Mouse (Mus musculus) left cerebral cortex, adult 2 months (tissue): ENCODE results near the gene Tmem80. TPM values are rescaled to one million over a fixed set of nuclear protein-coding genes. Genes with fewer than 3 reads are reported as not detected.

ENCODE experiments used
- DNase-seq, 2 experiments: peaks; one replicate each; pipeline ENCODE4 v3.0.0; 2021 to 2022; ENCODE audit warnings: low spot score in 2 of 2, mixed read lengths in 1 of 2; ENCODE audit errors: extremely low spot score in 1 of 2
- H3K27ac ChIP-seq: fragments of 200-600 bp; 2 replicates; pipeline ENCODE4 v1.8.1; 2022
- H3K4me3 ChIP-seq: fragments of 200-600 bp; 2 replicates; pipeline ENCODE4 v1.8.1; 2022
- CTCF ChIP-seq: fragments of 200-600 bp; IDR thresholded peaks from 2 replicates; pipeline ENCODE4 v1.8.1; 2022; ENCODE audit warnings: antibody characterized with exemption, mild to moderate bottlenecking, moderate library complexity
- intact Hi-C: fragments of 180-260 bp; cut with DNase I; formaldehyde crosslinking; loops from one replicate; pipeline ENCODE4 v1.15.1; 2025
- long read RNA-seq, 2 experiments: library from polyadenylated mRNA; stranded (forward); transcript quantifications; one replicate each; pipeline ENCODE4 v2.0.0; 2021; ENCODE audit warnings: borderline mapping rate in 2 of 2
- total RNA-seq, 2 experiments: library from RNA; stranded (reverse); gene quantifications; 2 replicates each; pipeline ENCODE4 v1.2.3; 2021

Tmem80 gene
- 10 to 100 TPM; 33.3 to 34.9 TPM for total RNA-seq
- long read RNA-seq, experiment 1, transcript Tmem80-209 (2 exons, 905 nt) = major isoform, 5 of 17 reads
- long read RNA-seq, experiment 1, partial matches to known transcripts = 0 of 17 reads
- long read RNA-seq, experiment 1, other reads (novel, unspliced or antisense) = 6 of 17 reads
- long read RNA-seq, experiment 2, partial matches to known transcripts = 0 of 8 reads
- long read RNA-seq, experiment 2, other reads (novel, unspliced or antisense) = 4 of 8 reads

DNA sequence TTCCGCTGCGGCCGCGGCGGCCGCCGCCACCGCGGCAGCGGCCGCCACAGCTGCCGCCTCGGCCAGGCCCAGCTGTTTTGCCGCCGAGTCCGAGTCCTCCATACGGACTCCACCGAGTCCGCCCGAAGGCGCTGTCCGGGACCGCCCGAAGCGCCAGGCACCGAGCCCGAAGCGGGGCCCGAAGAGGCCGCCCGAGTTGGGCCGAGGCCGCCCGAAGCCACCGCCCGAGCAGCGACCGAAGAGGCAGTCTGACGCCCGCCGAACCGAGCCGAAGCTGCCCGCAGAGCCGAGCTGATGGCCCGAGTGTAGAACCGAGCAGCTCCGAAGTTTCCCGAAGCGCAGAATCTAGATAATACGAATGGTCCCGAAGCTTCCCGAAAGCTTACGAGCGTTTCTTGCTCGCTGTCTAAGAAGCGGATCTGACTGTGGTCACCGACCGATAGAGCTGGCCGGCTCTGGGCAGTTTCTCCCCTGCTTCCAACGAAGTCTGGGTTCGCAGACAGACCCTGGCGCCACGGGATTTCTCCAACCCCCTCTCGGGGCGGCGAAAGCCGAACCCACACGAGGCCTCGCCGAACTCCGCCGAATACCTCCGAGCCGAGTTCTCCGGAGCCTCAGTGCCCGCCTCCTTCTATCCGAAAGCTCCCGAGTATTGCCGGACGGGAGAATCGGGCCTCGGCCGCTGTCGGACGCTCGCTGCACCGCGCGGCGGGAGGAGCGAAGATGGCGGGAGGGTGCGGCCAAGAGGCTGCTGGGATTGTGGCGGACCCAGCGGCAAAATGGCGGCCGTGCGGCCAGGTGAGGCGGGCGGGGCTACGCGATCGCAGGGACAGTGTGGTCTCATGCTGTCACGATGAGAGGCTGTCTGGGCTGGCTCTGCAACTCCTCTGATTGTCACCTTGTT, at the start of gene Tmem80, which contains the start of gene Deaf1:
TSS of gene Tmem80 (plus strand) at position 271 of the 904 bp plus-strand sequence.
TSS of gene Deaf1 (minus strand) at position 222 of the 904 bp plus-strand sequence.
- intact Hi-C loops = loop anchor here (5.0 kb wide), 1 partner anchor 65 kb away; the partner anchor contains the start of gene Taldo1
- peak; percentile 99 to 100 for DNase-seq

GRCm38 (mm10) chr7:141278766-141279590, 48.6 kb upstream of the Tmem80 start, which contains the start of gene Sct:
Gene Sct (minus strand): TSS chr7:141279133.
- peak within 1 kb of the TSS; percentile 48 for H3K4me3 ChIP-seq
- intact Hi-C loops = no loop called here
- no peak for DNase-seq
- no peak within 1 kb of the TSS for H3K27ac ChIP-seq
- TF ChIP-seq CTCF = peak; percentile 46

More for the DNA sequence above, at the start of gene Tmem80, which contains the start of gene Deaf1:
- peak within 1 kb of the TSS; percentile 55 for H3K4me3 ChIP-seq
- TF ChIP-seq CTCF = no peak
- peak within 1 kb of the TSS; percentile 100 for H3K27ac ChIP-seq

GRCm38 (mm10) chr7:141281442-141281841, 46.1 kb upstream of the Tmem80 start:
- Histone ChIP-seq H3K27ac (no peak overlapping the region), H3K4me3 (no peak overlapping the region)
- no peak for TF ChIP-seq CTCF
- DNase-seq = no peak
- intact Hi-C loops = loop anchor here (5.0 kb wide), 1 partner anchor 81 kb away; no protein-coding TSS in a partner anchor

DNA sequence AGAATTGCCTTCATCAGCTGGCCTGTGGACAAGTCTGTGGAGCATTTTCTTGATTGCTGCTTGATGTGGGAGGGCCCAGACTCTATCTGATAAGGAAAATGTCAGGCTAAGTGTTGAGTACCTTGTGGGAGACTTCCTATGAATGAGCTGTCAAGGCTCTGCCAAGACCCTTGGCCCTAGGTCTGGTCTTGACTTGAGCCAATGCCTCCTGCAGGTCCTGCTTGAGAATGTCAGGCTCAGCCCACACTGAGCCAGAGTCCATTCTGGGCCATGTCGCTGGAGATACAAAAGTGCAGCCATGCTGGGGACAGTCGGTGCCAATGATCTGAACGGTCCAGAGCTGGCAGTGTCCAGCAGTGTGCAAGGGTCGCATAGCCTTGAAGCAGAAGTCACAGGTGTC, 44.8 kb upstream of the Tmem80 start:
- intact Hi-C loops = loop anchor here (5.0 kb wide), 1 partner anchor 80 kb away; no protein-coding TSS in a partner anchor
- no peak for TF ChIP-seq CTCF
- H3K4me3 ChIP-seq = no peak overlapping the region
- no peak for DNase-seq
- H3K27ac ChIP-seq = no peak overlapping the region

- H3K4me3 ChIP-seq = no peak overlapping the region
- intact Hi-C loops = no loop called here
- no peak for DNase-seq
- H3K27ac ChIP-seq = no peak overlapping the region
- TF ChIP-seq CTCF = no peak
These were observed 39.5 kb upstream of the Tmem80 start for GRCm38 (mm10) chr7:141288042-141288441.

DNA sequence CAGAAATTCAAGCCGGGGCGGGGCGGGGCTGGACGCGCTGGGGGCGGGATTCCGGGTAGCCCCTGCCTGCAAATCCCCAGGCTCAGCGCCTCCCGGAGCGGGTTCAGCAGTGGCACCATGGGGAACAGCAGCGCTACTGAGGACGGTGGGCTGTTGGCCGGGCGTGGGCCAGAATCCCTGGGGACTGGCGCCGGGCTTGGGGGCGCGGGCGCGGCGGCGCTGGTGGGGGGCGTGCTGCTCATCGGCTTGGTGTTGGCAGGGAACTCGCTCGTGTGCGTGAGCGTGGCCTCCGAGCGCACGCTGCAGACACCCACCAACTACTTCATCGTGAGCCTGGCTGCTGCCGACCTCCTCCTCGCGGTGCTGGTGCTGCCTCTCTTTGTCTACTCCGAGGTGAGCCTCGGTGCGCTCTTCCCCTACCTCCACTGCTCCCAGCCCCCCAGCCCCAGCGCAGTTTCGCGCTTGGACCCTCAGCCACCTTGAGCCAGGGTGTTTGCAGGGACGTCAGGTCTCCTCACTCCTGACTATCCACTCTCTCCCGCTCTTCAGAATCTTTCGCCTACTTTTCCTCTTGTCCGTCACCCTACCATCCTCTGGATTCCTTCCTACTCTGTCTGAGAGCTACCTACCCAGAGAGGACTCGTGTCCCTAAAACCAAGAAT, 35.5 kb upstream of the Tmem80 start, which contains the start of gene Drd4:
TSS of gene Drd4 (plus strand) at position 86 of the 662 bp plus-strand sequence.
- intact Hi-C loops = no loop called here
- Histone ChIP-seq H3K27ac (no peak within 1 kb of the TSS), H3K4me3 (peak within 1 kb of the TSS; percentile 33)
- DNase-seq = peak; percentile 27 to 37
- TF ChIP-seq CTCF = no peak

GRCm38 (mm10) chr7:141292583-141293388, 34.8 kb upstream of the Tmem80 start:
- H3K27ac ChIP-seq = no peak overlapping the region
- TF ChIP-seq CTCF = no peak
- DNase-seq = no peak
- intact Hi-C loops = no loop called here
- no peak overlapping the region for H3K4me3 ChIP-seq

- intact Hi-C loops = no loop called here
- TF ChIP-seq CTCF = no peak; the same call in 1 of the 2 replicates
- peak in 1 of 2 experiments; percentile 19 for DNase-seq
- Histone ChIP-seq H3K27ac (no peak overlapping the region), H3K4me3 (peak overlapping the region; percentile 33)
These were observed 33.6 kb upstream of the Tmem80 start for GRCm38 (mm10) chr7:141293852-141294471.

DNA sequence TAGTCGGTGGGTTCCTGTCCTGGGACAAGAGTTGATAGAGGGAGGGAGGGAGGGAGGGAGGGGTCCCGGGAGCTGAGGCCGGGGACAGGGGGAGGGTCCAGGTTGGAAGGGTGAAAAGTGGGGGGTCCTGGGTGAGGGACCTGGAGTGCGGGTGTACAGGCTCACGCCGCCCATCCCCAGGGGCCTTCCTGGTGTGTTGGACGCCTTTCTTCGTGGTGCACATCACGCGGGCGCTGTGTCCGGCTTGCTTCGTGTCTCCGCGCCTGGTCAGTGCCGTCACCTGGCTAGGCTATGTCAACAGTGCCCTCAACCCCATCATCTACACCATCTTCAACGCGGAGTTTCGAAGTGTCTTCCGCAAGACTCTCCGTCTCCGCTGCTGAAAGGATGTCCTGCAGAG, 33.1 kb upstream of the Tmem80 start:
- no peak for DNase-seq
- no peak overlapping the region for H3K27ac ChIP-seq
- intact Hi-C loops = no loop called here
- no peak for TF ChIP-seq CTCF
- no peak overlapping the region for H3K4me3 ChIP-seq
